In genomic region chr6:37571939-37572338, GRCm38 (mm10) we compare ENCODE assay signal across 31 mouse cellular contexts. TPM values are rescaled to one million over a fixed set of nuclear protein-coding genes. Genes with fewer than 3 reads are reported as not detected.
DNase-seq lines count a peak whose midpoint lies in the region; ATAC-seq lines count a peak whose summit lies in the region.
"Had no signal": no experiment of that assay in that cellular context is flagged by ENCODE, and none has a peak within 500 bp of the region (broad histone marks: within the 10 kb centered on the region; RNA-seq: fewer than 3 reads in every experiment).

No protein-coding gene starts in this region.

- no peak overlapping the region for H3K4me2 ChIP-seq in kidney, embryonic 15.5 days
- no peak overlapping the region for H3K4me2 ChIP-seq in embryonic facial prominence, embryonic 15.5 days (replicated peaks)
- H3K4me2 ChIP-seq: embryonic facial prominence, embryonic 12.5 days; forebrain, embryonic 13.5 days; heart, embryonic 13.5 days; hindbrain, embryonic 14.5 days had no signal

- no peak for ATAC-seq in kidney, embryonic 15.5 days (replicated peaks; ENCODE audit: low FRiP score)
- no peak for ATAC-seq in embryonic facial prominence, embryonic 15.5 days (ENCODE audit: insufficient number of reproducible peaks, low FRiP score, low TSS enrichment, low read depth)
- ATAC-seq: forebrain, embryonic 13.5 days; forebrain, embryonic 16.5 days; hindbrain, postnatal 0 days; Patski had no signal

- WGBS in heart, embryonic 10.5 days = 60% methylated on average over 1 of the region's 1 CpGs
- WGBS in kidney, embryonic 15.5 days = 23% methylated on average over 1 of the region's 1 CpGs
- 72% methylated on average over 1 of the region's 1 CpGs for WGBS in embryonic facial prominence, embryonic 15.5 days
- WGBS in large intestine, adult 2 months = 33% methylated on average over 1 of the region's 1 CpGs

- no peak overlapping the region for H3K9ac ChIP-seq in kidney, embryonic 15.5 days
- H3K9ac ChIP-seq in embryonic facial prominence, embryonic 15.5 days = no peak overlapping the region
- H3K9ac ChIP-seq: embryonic facial prominence, embryonic 12.5 days; forebrain, embryonic 13.5 days; heart, embryonic 13.5 days; hindbrain, embryonic 14.5 days had no signal

- H3K27me3 ChIP-seq in heart, embryonic 10.5 days (ENCODE audit: insufficient read depth, poor library complexity, severe bottlenecking) = no peaks in the 10 kb centered on the region
- H3K27me3 ChIP-seq in kidney, embryonic 15.5 days = no peaks in the 10 kb centered on the region
- no peaks in the 10 kb centered on the region for H3K27me3 ChIP-seq in embryonic facial prominence, embryonic 15.5 days
- H3K27me3 ChIP-seq: CH12.LX; embryonic facial prominence, embryonic 12.5 days; forebrain, embryonic 13.5 days; heart, embryonic 13.5 days had no signal

- H3K4me1 ChIP-seq in heart, embryonic 10.5 days = no peaks in the 10 kb centered on the region
- 0 out of 2 replicates have a peak, but pooled peaks cover 2% of the 10 kb centered on the region for H3K4me1 ChIP-seq in kidney, embryonic 15.5 days
- no peaks in the 10 kb centered on the region for H3K4me1 ChIP-seq in embryonic facial prominence, embryonic 15.5 days
- H3K4me1 ChIP-seq: embryonic facial prominence, embryonic 12.5 days; forebrain, embryonic 10.5 days; forebrain, embryonic 13.5 days; heart, embryonic 13.5 days had no signal

- H3K4me3 ChIP-seq in heart, embryonic 10.5 days = no peak overlapping the region
- H3K4me3 ChIP-seq in kidney, embryonic 15.5 days (replicated peaks) = no peak overlapping the region
- H3K4me3 ChIP-seq in embryonic facial prominence, embryonic 15.5 days (replicated peaks) = no peak overlapping the region
- H3K4me3 ChIP-seq: embryonic facial prominence, embryonic 12.5 days; forebrain, embryonic 10.5 days; forebrain, embryonic 13.5 days; heart, embryonic 13.5 days had no signal

- DNase-seq in heart, adult 11 months = peak; percentile 43
- DNase-seq in heart, embryonic 10.5 days (ENCODE audit: low spot score) = no peak
- DNase-seq in kidney, postnatal 36 days = no peak
- peak; percentile 56 for DNase-seq in large intestine, adult 2 months (ENCODE audit: low read depth, low spot score)
- DNase-seq in gastrocnemius, postnatal 4 days (ENCODE audit: low spot score in 2 of 2) = no peak
- DNase-seq: adrenal gland, postnatal 10 days; adrenal gland, postnatal 36 days; B cell, adult 2 months; cerebellum, adult 18-20 months; cerebellum, adult 9-10 months; cerebellum, postnatal 14 days; gastrocnemius, postnatal 10 days; gastrocnemius, postnatal 36 days; heart, adult 18-20 months; heart, postnatal 14 days; heart, postnatal 4 days had no signal

- H3K9me3 ChIP-seq in heart, embryonic 10.5 days = no peaks in the 10 kb centered on the region
- H3K9me3 ChIP-seq in kidney, embryonic 15.5 days (replicated peaks) = no peaks in the 10 kb centered on the region
- no peaks in the 10 kb centered on the region for H3K9me3 ChIP-seq in embryonic facial prominence, embryonic 15.5 days (replicated peaks)
- H3K9me3 ChIP-seq: embryonic facial prominence, embryonic 12.5 days; forebrain, embryonic 10.5 days; forebrain, embryonic 13.5 days; G1E; heart, embryonic 13.5 days had no signal

- H3K27ac ChIP-seq in heart, embryonic 10.5 days = no peak overlapping the region
- H3K27ac ChIP-seq in kidney, embryonic 15.5 days = peak overlapping the region; percentile 86
- H3K27ac ChIP-seq in embryonic facial prominence, embryonic 15.5 days (replicated peaks) = peak overlapping the region; percentile 39; the same call in 1 of the 2 replicates
- H3K27ac ChIP-seq: embryonic facial prominence, embryonic 12.5 days; forebrain, embryonic 10.5 days; forebrain, embryonic 13.5 days; heart, embryonic 13.5 days; hindbrain, embryonic 14.5 days; hindbrain, postnatal 0 days had no signal

- H3K36me3 ChIP-seq in heart, embryonic 10.5 days = no peaks in the 10 kb centered on the region
- H3K36me3 ChIP-seq in kidney, embryonic 15.5 days = no peaks in the 10 kb centered on the region
- H3K36me3 ChIP-seq in embryonic facial prominence, embryonic 15.5 days = no peaks in the 10 kb centered on the region
- H3K36me3 ChIP-seq: embryonic facial prominence, embryonic 12.5 days; forebrain, embryonic 10.5 days; G1E; heart, embryonic 13.5 days had no signal

RNA-seq across cellular contexts. Expression of gene Akr1d1, which starts 42.0 kb away (rescaled TPM):
- not detected in 2 replicates for polyA plus RNA-seq in heart, embryonic 10.5 days (2016; fragmentation: Nextera tagmentation; extraction: Ambion mirVana)
- polyA plus RNA-seq in kidney, embryonic 15.5 days (2015; fragmentation: Nextera tagmentation; extraction: Ambion mirVana) = 0.64 and 0.88 TPM in 2 replicates
- polyA plus RNA-seq in embryonic facial prominence, embryonic 15.5 days (2015; fragmentation: Nextera tagmentation; extraction: Ambion mirVana) = 0.17 and 0.21 TPM in 2 replicates
- not detected in 2 replicates for polyA plus RNA-seq in large intestine, adult 2 months (2012; rRNA removed)
- total RNA-seq in gastrocnemius, postnatal 4 days (2021) = under 1 TPM in 1 of 2 experiments, not detected in 1; 0.31 TPM
- total RNA-seq: CH12.LX; G1E; gastrocnemius, adult 18-20 months; gastrocnemius, postnatal 36 days; heart, adult 18-20 months; heart, postnatal 14 days; heart, postnatal 4 days; hindbrain, postnatal 0 days had no signal
- polyA plus RNA-seq: embryonic facial prominence, embryonic 12.5 days; forebrain, embryonic 10.5 days; forebrain, embryonic 13.5 days; forebrain, embryonic 16.5 days; G1E; heart, embryonic 13.5 days; heart, embryonic 16.5 days; hindbrain, embryonic 11.5 days; hindbrain, embryonic 14.5 days; hindbrain, postnatal 0 days; Patski had no signal

Comparison
In these comparisons a context has a peak if more than half of its experiments do, and no peak if none do; other contexts are left out.
1. DNase-seq: peak in heart, adult 11 months (single experiment) and large intestine, adult 2 months (single experiment); none in heart, embryonic 10.5 days (single experiment), kidney, postnatal 36 days (0 of 2) and gastrocnemius, postnatal 4 days (0 of 2).